Mouse (Mus musculus): ENCODE data around the gene Vgll4. TPM values are rescaled to one million over a fixed set of nuclear protein-coding genes. Genes with fewer than 3 reads are reported as not detected.

Gene Vgll4
- 10 to 100 TPM; 77.3 to 79.3 TPM for total RNA-seq (2023)

GRCm38 (mm10) chr6:114969213-114970120, at the start of gene Vgll4:
Vgll4 (minus strand) TSS chr6:114969994.

Other genes starting within 250 kb of the Vgll4 start
- 10 to 100 TPM; 12.2 to 12.4 TPM for gene Tamm41, start 67.9 kb upstream of the Vgll4 start, total RNA-seq (2023)
- gene Syn2, start 164.9 kb upstream of the Vgll4 start, total RNA-seq (2023) = not detected

Measured in monocyte, adult 59 days (primary cell).